Mouse (Mus musculus) erythroblast, embryonic 14.5 days (primary cell): ENCODE results near the gene Foxo3.

Experiments
- GATA1 ChIP-seq: IDR thresholded peaks from 2 replicates; pipeline ENCODE4 v1.6.1; 2012; ENCODE audit warnings: low read length, inconsistent platforms, mixed read lengths
- TAL1 ChIP-seq: IDR thresholded peaks from 3 replicates; pipeline ENCODE4 v1.6.1; 2012; ENCODE audit warnings: low read length, inconsistent platforms, mixed read lengths

GRCm38 (mm10) chr10:42263701-42264100 is 12.9 kb downstream of the Foxo3 start:
- no peak for TF ChIP-seq TAL1
- no peak for TF ChIP-seq GATA1
